Mouse (Mus musculus): ENCODE data around the gene Asic2.

GRCm38 (mm10) chr11:81184721-81185120 lies 783.5 kb downstream of the Asic2 start:
- no peak for TF ChIP-seq CTCF (IDR thresholded peaks at IDR 0.05; ENCODE audit: borderline replicate concordance, control insufficient read depth, extremely low read depth, insufficient read depth, low read length, poor library complexity)
- no peak for TF ChIP-seq POLR2A (IDR thresholded peaks at IDR 0.05; ENCODE audit: control insufficient read depth, extremely low read depth, insufficient read depth, low read length, poor library complexity)
